Comparison of ENCODE assay signal across 9 mouse cellular contexts in the genomic region with DNA sequence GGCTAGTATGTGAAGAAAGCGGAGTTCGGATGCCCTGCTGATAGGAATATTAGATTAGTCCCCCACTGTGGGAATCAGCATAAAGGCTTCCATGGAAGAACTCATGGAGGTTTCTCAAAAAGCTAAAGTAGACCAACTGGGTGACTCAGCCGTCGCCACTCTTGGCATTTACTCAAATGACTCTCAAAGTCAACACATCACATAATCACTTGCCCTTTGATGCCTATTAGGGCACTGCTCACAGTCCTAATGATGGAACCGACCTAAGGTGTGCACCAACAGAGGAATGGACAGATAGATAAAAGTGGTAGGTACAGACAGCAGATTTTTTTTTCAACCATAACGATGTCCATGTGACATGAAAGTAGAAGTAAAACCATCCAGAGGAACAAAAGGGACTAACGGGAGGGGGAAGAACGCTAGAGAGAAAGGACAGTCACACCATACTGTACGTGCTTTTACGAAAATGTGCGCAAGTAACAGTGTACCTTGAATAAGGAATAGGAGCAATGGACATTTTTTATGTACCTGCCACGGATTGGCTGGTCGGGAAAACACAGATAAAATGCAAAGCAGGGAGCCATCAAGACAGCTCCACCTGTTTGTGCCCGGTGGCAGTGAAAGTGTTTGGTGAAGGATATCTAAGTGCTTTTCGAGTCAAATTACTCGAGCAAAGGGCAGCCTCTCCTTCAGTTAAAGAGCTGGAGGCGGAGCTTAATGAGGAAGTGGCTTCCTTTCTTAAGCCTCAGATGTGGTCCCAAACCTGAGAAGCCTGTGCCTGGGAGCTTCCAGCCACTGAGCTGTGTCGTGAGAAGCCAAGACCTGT. TPM values are rescaled to one million over a fixed set of nuclear protein-coding genes. Genes with fewer than 3 reads are reported as not detected.
DNase-seq lines count a peak whose midpoint lies in the region; ATAC-seq and TF ChIP-seq lines count a peak whose summit lies in the region.
"Had no signal": no experiment of that assay in that cellular context is flagged by ENCODE, and none has a peak within 500 bp of the region (broad histone marks: within the 10 kb centered on the region; RNA-seq: fewer than 3 reads in every experiment).

No protein-coding gene starts in this region.

- H3K4me3 ChIP-seq in bone marrow macrophage, adult 2 months (ENCODE audit: insufficient read depth, low read length) = peak overlapping the region; percentile 46
- H3K4me3 ChIP-seq in small intestine, adult 2 months (ENCODE audit: low read depth, low read length) = peak overlapping the region; percentile 61
- H3K4me3 ChIP-seq in hindbrain, embryonic 16.5 days (ENCODE audit: low read length) = no peak overlapping the region

- ATAC-seq in hindbrain, embryonic 16.5 days = no peak
- ATAC-seq: forebrain, embryonic 14.5 days had no signal

- 0 out of 2 replicates have a peak, but pooled peaks cover 6% of the 10 kb centered on the region for H3K4me1 ChIP-seq in bone marrow macrophage, adult 2 months (ENCODE audit: control insufficient read depth, insufficient read depth, low read length)
- H3K4me1 ChIP-seq in small intestine, adult 2 months (ENCODE audit: control insufficient read depth, insufficient read depth, insufficient read length, low read length) = peaks cover 4% of the 10 kb centered on the region; the same call in 1 of the 2 replicates
- H3K4me1 ChIP-seq in hindbrain, embryonic 16.5 days (ENCODE audit: control insufficient read depth, insufficient read depth, low read depth, low read length) = no peaks in the 10 kb centered on the region

- no peak overlapping the region for H3K9ac ChIP-seq in hindbrain, embryonic 16.5 days (ENCODE audit: low read depth, low read length)

- H3K4me2 ChIP-seq in hindbrain, embryonic 16.5 days (ENCODE audit: low read length) = no peak overlapping the region

- peak; percentile 29 to 52 for DNase-seq in adrenal gland, postnatal 36 days
- DNase-seq in adrenal gland, postnatal 10 days = no peak
- peak; percentile 92 for DNase-seq in large intestine, adult 2 months (ENCODE audit: low read depth, low spot score)
- no peak for DNase-seq in gastrocnemius, postnatal 4 days (ENCODE audit: low spot score in 2 of 2)
- no peak for DNase-seq in ovary, postnatal 14 days (ENCODE audit: low spot score)

- no peak for TF ChIP-seq CTCF in bone marrow macrophage, adult 2 months (IDR thresholded peaks at IDR 0.05; ENCODE audit: low read depth, low read length)
- TF ChIP-seq CTCF in small intestine, adult 2 months (IDR thresholded peaks at IDR 0.05; ENCODE audit: extremely low read depth, insufficient read length, insufficient replicate concordance, low read depth, low read length) = no peak

- 24% methylated on average over 18 of the region's 18 CpGs for WGBS in large intestine, adult 2 months
- WGBS in small intestine, adult 2 months = 20% methylated on average over 18 of the region's 18 CpGs
- WGBS in hindbrain, embryonic 16.5 days = 64% methylated on average over 18 of the region's 18 CpGs

- H3K36me3 ChIP-seq in small intestine, adult 2 months (ENCODE audit: control insufficient read depth, insufficient read depth, low read length) = peaks cover 2% of the 10 kb centered on the region; the same call in 1 of the 2 replicates
- no peaks in the 10 kb centered on the region for H3K36me3 ChIP-seq in hindbrain, embryonic 16.5 days (ENCODE audit: control insufficient read depth, insufficient read depth, low read length)

- no peaks in the 10 kb centered on the region for H3K9me3 ChIP-seq in hindbrain, embryonic 16.5 days (ENCODE audit: control insufficient read depth, low read length)

- H3K27ac ChIP-seq in bone marrow macrophage, adult 2 months (ENCODE audit: insufficient read depth, low read depth, low read length) = no peak overlapping the region
- H3K27ac ChIP-seq in small intestine, adult 2 months (ENCODE audit: insufficient read depth, low read depth, low read length) = peak overlapping the region; percentile 91
- H3K27ac ChIP-seq in hindbrain, embryonic 16.5 days (ENCODE audit: low read depth, low read length) = no peak overlapping the region

- no peak for TF ChIP-seq POLR2A in bone marrow macrophage, adult 2 months (IDR thresholded peaks at IDR 0.05; ENCODE audit: borderline replicate concordance, low read depth, low read length)
- peak; percentile 84; the same call in 1 of the 2 replicates for TF ChIP-seq POLR2A in small intestine, adult 2 months (IDR thresholded peaks at IDR 0.05; ENCODE audit: low read depth, low read length)

- H3K27me3 ChIP-seq in small intestine, adult 2 months (ENCODE audit: control insufficient read depth, insufficient read depth, low read length) = no peaks in the 10 kb centered on the region
- H3K27me3 ChIP-seq in hindbrain, embryonic 16.5 days (replicated peaks; ENCODE audit: control insufficient read depth, insufficient read depth, low read length) = no peaks in the 10 kb centered on the region

RNA-seq across cellular contexts. Expression of a gene that starts 17.8 kb away (rescaled TPM):
- not detected for total RNA-seq in adrenal gland, postnatal 36 days (2021)
- not detected for total RNA-seq in adrenal gland, postnatal 10 days (2021)
- not detected in 2 replicates for polyA plus RNA-seq in bone marrow macrophage, adult 2 months (2012; ENCODE audit: insufficient read depth, insufficient read length, missing spikeins)
- polyA plus RNA-seq in large intestine, adult 2 months (2012; rRNA removed) = 9.7 and 10.9 TPM in 2 replicates
- polyA plus RNA-seq in small intestine, adult 2 months (2012; rRNA removed) = 7.9 TPM in 2 replicates
- not detected for total RNA-seq in gastrocnemius, postnatal 4 days (2021)
- polyA plus RNA-seq in hindbrain, embryonic 16.5 days (2015; fragmentation: Nextera tagmentation; extraction: Ambion mirVana) = 0.07 and 0.10 TPM in 2 replicates
- polyA plus RNA-seq: forebrain, embryonic 14.5 days had no signal

Comparison
In these comparisons a context has a peak if more than half of its experiments do, and no peak if none do; other contexts are left out.
1. DNase-seq: peak in adrenal gland, postnatal 36 days (2 of 2) and large intestine, adult 2 months (single experiment); none in adrenal gland, postnatal 10 days (single experiment), gastrocnemius, postnatal 4 days (0 of 2) and ovary, postnatal 14 days (single experiment).